Mouse (Mus musculus) megakaryocyte progenitor cell, adult 5-6 weeks (primary cell): ENCODE data around the gene Ank3. TPM values are rescaled to one million over a fixed set of nuclear protein-coding genes. Genes with fewer than 3 reads are reported as not detected.

ENCODE experiments used
- ATAC-seq: replicated peaks from 2 replicates; pipeline ENCODE4 v1.8.0; 2016; ENCODE audit warnings: mild to moderate bottlenecking, moderate TSS enrichment, inconsistent platforms; ENCODE audit not compliant: poor library complexity
- total RNA-seq, 2 experiments: library from RNA; stranded (forward) in 1 of 2; stranded (reverse) in 1 of 2; fragments of 157-497, 149-512 nt in 1 of 2; fragments of 200-1000 nt in 1 of 2; gene quantifications; 2 replicates each; pipeline versions ENCODE4 v1.2.3 to v1.2.4; 2015 to 2017

The Ank3 gene
- total RNA-seq, 2 experiments from 2014 or later, result 0.25 TPM; not detected in 1

DNA sequence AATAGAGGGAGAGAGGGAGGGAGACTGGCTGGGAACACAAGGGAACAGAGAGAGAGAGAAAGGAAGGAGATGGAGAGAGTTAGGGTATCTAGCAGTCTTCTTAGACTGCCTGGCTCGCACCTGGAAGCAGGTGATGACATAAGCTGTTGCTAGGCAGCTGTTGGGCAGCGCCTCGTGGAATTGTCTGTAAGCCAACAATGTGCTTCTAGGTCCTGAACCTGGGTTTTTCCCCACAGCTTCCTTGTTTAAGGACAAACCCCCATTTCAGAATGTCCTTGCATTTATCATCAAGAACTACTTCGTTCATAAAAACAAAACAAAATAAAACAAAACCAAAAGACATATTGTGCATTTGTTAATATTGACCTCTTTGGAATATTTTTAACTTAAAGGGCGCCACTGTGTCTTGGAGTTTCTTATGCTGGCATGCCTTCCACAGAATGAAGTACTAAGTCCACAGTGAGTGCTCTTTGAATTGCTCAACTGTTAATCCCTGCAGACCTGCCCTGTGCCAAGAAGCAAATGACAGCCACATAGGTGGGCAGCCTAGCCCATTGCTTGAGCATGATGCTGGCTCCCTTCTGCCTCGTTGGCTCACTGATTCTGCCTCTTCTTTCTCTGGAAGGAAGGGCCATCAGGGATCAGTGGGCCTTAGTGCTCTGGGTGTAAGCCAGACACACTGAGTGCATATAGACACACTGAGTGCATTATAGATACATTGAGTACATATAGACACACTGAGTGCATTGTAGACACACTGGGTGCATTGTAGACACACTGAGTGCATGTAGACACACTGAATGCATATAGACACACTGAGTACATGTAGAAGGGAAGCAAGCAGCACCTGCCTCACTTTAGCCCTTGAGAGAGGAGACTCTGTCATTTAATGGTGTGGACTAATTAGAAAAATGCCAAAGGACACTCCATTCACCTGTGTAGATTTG, 668.9 kb downstream of the Ank3 start:
- no peak for ATAC-seq

DNA sequence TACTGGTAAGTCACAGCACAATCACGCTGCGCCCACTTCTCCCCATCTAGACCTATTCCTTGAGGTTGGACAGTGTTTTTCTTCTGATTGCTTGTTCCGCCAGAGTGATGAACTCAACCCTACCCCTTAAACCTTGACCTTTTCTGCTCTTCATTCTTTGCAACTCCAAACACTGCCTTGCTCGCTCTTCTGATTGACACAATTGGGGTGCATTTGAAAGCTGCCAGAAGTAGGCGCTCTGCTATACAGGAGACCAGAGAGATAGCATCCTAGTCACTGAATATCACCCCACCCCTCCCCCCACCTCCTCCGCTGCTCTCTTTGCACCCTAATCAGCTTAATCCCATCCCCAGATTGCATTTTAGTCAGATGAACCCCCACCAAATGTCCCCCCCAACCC, 670.7 kb downstream of the Ank3 start:
- ATAC-seq, result no peak

DNA sequence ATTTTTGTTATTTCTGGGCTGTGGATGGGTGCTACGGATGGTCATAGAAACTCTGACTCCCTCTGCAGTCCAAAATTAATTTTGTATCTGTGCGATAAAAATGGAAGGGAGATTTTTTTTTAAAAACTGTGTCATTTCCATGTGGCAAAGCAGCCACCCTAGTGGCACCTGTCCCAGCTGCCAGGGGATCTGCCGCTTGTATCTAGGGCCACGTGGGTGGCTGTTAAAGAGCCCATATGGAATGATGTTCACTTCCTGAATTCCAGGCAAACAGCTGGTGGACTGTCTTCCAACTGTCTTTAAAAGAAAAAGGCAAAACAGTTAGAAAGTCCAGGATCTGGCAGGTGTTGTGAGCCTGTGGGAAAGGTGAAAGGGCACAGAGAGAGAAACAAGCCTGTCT, 672.8 kb downstream of the Ank3 start:
- ATAC-seq, result no peak

Other genes starting within 250 kb of the Ank3 start
- gene Rhobtb1, start 247.3 kb upstream of the Ank3 start, total RNA-seq (2015), result 1.6 and 1.7 TPM in 2 replicates
- gene Rhobtb1, start 247.3 kb upstream of the Ank3 start, total RNA-seq (2017), result 1.7 and 2.0 TPM in 2 replicates
- 2.9 and 3.0 TPM in 2 replicates for gene A930033H14Rik, start 185.7 kb upstream of the Ank3 start, total RNA-seq (2015)
- 1.6 and 1.7 TPM in 2 replicates for gene A930033H14Rik, start 185.7 kb upstream of the Ank3 start, total RNA-seq (2017)
- 118 and 123 TPM in 2 replicates for gene Cdk1, start 45.8 kb upstream of the Ank3 start, total RNA-seq (2015)
- 276 and 278 TPM in 2 replicates for gene Cdk1, start 45.8 kb upstream of the Ank3 start, total RNA-seq (2017)